Mouse (Mus musculus): ENCODE data around the gene Uqcr11. TPM values are rescaled to one million over a fixed set of nuclear protein-coding genes. Genes with fewer than 3 reads are reported as not detected.
A peak's percentile ranks its signal among the peaks of the same experiment; 100 is the strongest.

Gene Uqcr11
- polyA plus RNA-seq, 1 experiment from 2014 or later, result 459 TPM

GRCm38 (mm10) chr10:80395025-80395627 lies 11.5 kb downstream of the Uqcr11 start:
- Histone ChIP-seq H3K4me3 (no peak overlapping the region), H3K4me1 (peaks cover 18% of the 10 kb centered on the region), H3K27ac (no peak overlapping the region), H3K9ac (peak overlapping the region; percentile 53; the same call in 1 of the 2 replicates), H3K27me3 (no peaks in the 10 kb centered on the region), H3K9me3 (no peaks in the 10 kb centered on the region), H3K36me3 (peaks cover 69% of the 10 kb centered on the region), H3K4me2 (replicated peaks) (no peak overlapping the region)
- no peak for ATAC-seq (ENCODE audit: low FRiP score, low read depth)
- WGBS, result 94% methylated on average over 35 of the region's 35 CpGs

- Histone ChIP-seq H3K36me3 (peaks cover 71% of the 10 kb centered on the region), H3K9ac (no peak overlapping the region), H3K27me3 (no peaks in the 10 kb centered on the region), H3K4me2 (replicated peaks) (no peak overlapping the region), H3K27ac (no peak overlapping the region), H3K4me3 (no peak overlapping the region), H3K4me1 (peaks cover 23% of the 10 kb centered on the region), H3K9me3 (no peaks in the 10 kb centered on the region)
- ATAC-seq (ENCODE audit: low FRiP score, low read depth), result no peak
- WGBS, result 89% methylated on average over 5 of the region's 5 CpGs
Measured at GRCm38 (mm10) chr10:80392687-80393086, 13.9 kb downstream of the Uqcr11 start.

- H3K36me3 ChIP-seq, result peaks cover 58% of the 10 kb centered on the region
- H3K9ac ChIP-seq, result no peak overlapping the region
- H3K4me1 ChIP-seq, result peaks cover 12% of the 10 kb centered on the region
- H3K9me3 ChIP-seq, result no peaks in the 10 kb centered on the region
- H3K27me3 ChIP-seq, result no peaks in the 10 kb centered on the region
- 85% methylated on average over 9 of the region's 9 CpGs for WGBS
- H3K4me2 ChIP-seq (replicated peaks), result no peak overlapping the region
- no peak overlapping the region for H3K27ac ChIP-seq
- H3K4me3 ChIP-seq, result no peak overlapping the region
- ATAC-seq (ENCODE audit: low FRiP score, low read depth), result no peak
Measured at GRCm38 (mm10) chr10:80390697-80391096, 15.9 kb downstream of the Uqcr11 start.

- no peak overlapping the region for H3K4me3 ChIP-seq
- peaks cover 27% of the 10 kb centered on the region for H3K4me1 ChIP-seq
- H3K27me3 ChIP-seq, result no peaks in the 10 kb centered on the region
- peaks cover 52% of the 10 kb centered on the region for H3K36me3 ChIP-seq
- WGBS, result 70% methylated on average over 4 of the region's 4 CpGs
- H3K9me3 ChIP-seq, result no peaks in the 10 kb centered on the region
- no peak overlapping the region for H3K9ac ChIP-seq
- H3K4me2 ChIP-seq (replicated peaks), result no peak overlapping the region
- no peak overlapping the region for H3K27ac ChIP-seq
- no peak for ATAC-seq (ENCODE audit: low FRiP score, low read depth)
Measured at GRCm38 (mm10) chr10:80389185-80389708, 17.4 kb downstream of the Uqcr11 start.

- Histone ChIP-seq H3K27me3 (no peaks in the 10 kb centered on the region), H3K4me1 (peaks cover 32% of the 10 kb centered on the region), H3K4me3 (peak overlapping the region; percentile 97; the same call in 1 of the 2 replicates), H3K9me3 (no peaks in the 10 kb centered on the region), H3K4me2 (replicated peaks) (peak overlapping the region; percentile 95; the same call in 1 of the 2 replicates), H3K36me3 (peaks cover 52% of the 10 kb centered on the region), H3K9ac (peak overlapping the region; percentile 78; the same call in 1 of the 2 replicates), H3K27ac (no peak overlapping the region)
- no peak for ATAC-seq (ENCODE audit: low FRiP score, low read depth)
- whole genome bisulfite sequencing, result 23% methylated on average over 2 of the region's 2 CpGs
Measured at GRCm38 (mm10) chr10:80388731-80389130, 17.9 kb downstream of the Uqcr11 start.

- peak; percentile 45 for ATAC-seq (ENCODE audit: low FRiP score, low read depth)
- H3K9ac ChIP-seq, result peak within 1 kb of the TSS; percentile 99
- H3K4me3 ChIP-seq, result peak within 1 kb of the TSS; percentile 97
- H3K4me1 ChIP-seq, result peaks cover 41% of the 10 kb centered on the region
- H3K36me3 ChIP-seq, result peaks cover 52% of the 10 kb centered on the region
- no peaks in the 10 kb centered on the region for H3K9me3 ChIP-seq
- H3K27ac ChIP-seq, result peak within 1 kb of the TSS; percentile 80
- peak within 1 kb of the TSS; percentile 95 for H3K4me2 ChIP-seq (replicated peaks)
- H3K27me3 ChIP-seq, result no peaks in the 10 kb centered on the region
- 0% methylated on average over 8 of the region's 61 CpGs for WGBS
Measured at GRCm38 (mm10) chr10:80387522-80387959, 19.1 kb downstream of the Uqcr11 start, which contains the start of gene Mex3d. Gene Mex3d (minus strand): TSS chr10:80387659.

GRCm38 (mm10) chr10:80386735-80387471 lies 19.7 kb downstream of the Uqcr11 start:
- Histone ChIP-seq H3K4me2 (replicated peaks) (peak overlapping the region; percentile 95), H3K4me3 (peak overlapping the region; percentile 97), H3K9ac (peak overlapping the region; percentile 99), H3K27me3 (no peaks in the 10 kb centered on the region), H3K9me3 (no peaks in the 10 kb centered on the region), H3K4me1 (peaks cover 41% of the 10 kb centered on the region), H3K27ac (peak overlapping the region; percentile 80), H3K36me3 (peaks cover 52% of the 10 kb centered on the region)
- ATAC-seq (ENCODE audit: low FRiP score, low read depth), result 0 out of 2 replicates have a peak, but pooled peaks have one; percentile 0
- under 1% methylated on average over 78 of the region's 94 CpGs for WGBS

GRCm38 (mm10) chr10:80385811-80386734 lies 20.6 kb downstream of the Uqcr11 start:
- H3K9me3 ChIP-seq, result no peaks in the 10 kb centered on the region
- H3K4me3 ChIP-seq, result peak overlapping the region; percentile 97
- H3K27me3 ChIP-seq, result no peaks in the 10 kb centered on the region
- peak overlapping the region; percentile 95 for H3K4me2 ChIP-seq (replicated peaks)
- peaks cover 45% of the 10 kb centered on the region for H3K4me1 ChIP-seq
- peak; percentile 39 for ATAC-seq (ENCODE audit: low FRiP score, low read depth)
- under 1% methylated on average over 34 of the region's 34 CpGs for WGBS
- peak overlapping the region; percentile 80 for H3K27ac ChIP-seq
- H3K9ac ChIP-seq, result peak overlapping the region; percentile 99
- H3K36me3 ChIP-seq, result peaks cover 52% of the 10 kb centered on the region

- WGBS, result 15% methylated on average over 7 of the region's 7 CpGs
- Histone ChIP-seq H3K4me1 (peaks cover 46% of the 10 kb centered on the region), H3K9ac (peak overlapping the region; percentile 99), H3K27me3 (no peaks in the 10 kb centered on the region), H3K4me3 (peak overlapping the region; percentile 97), H3K4me2 (replicated peaks) (peak overlapping the region; percentile 95), H3K36me3 (peaks cover 51% of the 10 kb centered on the region), H3K9me3 (no peaks in the 10 kb centered on the region), H3K27ac (peak overlapping the region; percentile 80)
- no peak for ATAC-seq (ENCODE audit: low FRiP score, low read depth)
Measured at GRCm38 (mm10) chr10:80385310-80385709, 21.3 kb downstream of the Uqcr11 start.

- WGBS, result 71% methylated on average over 7 of the region's 7 CpGs
- peaks cover 51% of the 10 kb centered on the region for H3K36me3 ChIP-seq
- H3K27ac ChIP-seq, result no peak overlapping the region; the same call in 1 of the 2 replicates
- no peaks in the 10 kb centered on the region for H3K27me3 ChIP-seq
- no peaks in the 10 kb centered on the region for H3K9me3 ChIP-seq
- peak overlapping the region; percentile 95 for H3K4me2 ChIP-seq (replicated peaks)
- H3K4me1 ChIP-seq, result peaks cover 46% of the 10 kb centered on the region
- peak overlapping the region; percentile 97 for H3K4me3 ChIP-seq
- H3K9ac ChIP-seq, result peak overlapping the region; percentile 99
- ATAC-seq (ENCODE audit: low FRiP score, low read depth), result no peak
Measured at GRCm38 (mm10) chr10:80384709-80385108, 21.9 kb downstream of the Uqcr11 start.

GRCm38 (mm10) chr10:80384115-80384639 lies 22.5 kb downstream of the Uqcr11 start:
- H3K4me3 ChIP-seq, result peak overlapping the region; percentile 97
- WGBS, result 88% methylated on average over 4 of the region's 4 CpGs
- no peak overlapping the region for H3K27ac ChIP-seq
- peak overlapping the region; percentile 99 for H3K9ac ChIP-seq
- H3K4me2 ChIP-seq (replicated peaks), result peak overlapping the region; percentile 95
- peaks cover 46% of the 10 kb centered on the region for H3K4me1 ChIP-seq
- ATAC-seq (ENCODE audit: low FRiP score, low read depth), result no peak
- peaks cover 56% of the 10 kb centered on the region for H3K36me3 ChIP-seq
- no peaks in the 10 kb centered on the region for H3K9me3 ChIP-seq
- no peaks in the 10 kb centered on the region for H3K27me3 ChIP-seq
